Mouse (Mus musculus): ENCODE results near the gene Hmg20a.

DNA sequence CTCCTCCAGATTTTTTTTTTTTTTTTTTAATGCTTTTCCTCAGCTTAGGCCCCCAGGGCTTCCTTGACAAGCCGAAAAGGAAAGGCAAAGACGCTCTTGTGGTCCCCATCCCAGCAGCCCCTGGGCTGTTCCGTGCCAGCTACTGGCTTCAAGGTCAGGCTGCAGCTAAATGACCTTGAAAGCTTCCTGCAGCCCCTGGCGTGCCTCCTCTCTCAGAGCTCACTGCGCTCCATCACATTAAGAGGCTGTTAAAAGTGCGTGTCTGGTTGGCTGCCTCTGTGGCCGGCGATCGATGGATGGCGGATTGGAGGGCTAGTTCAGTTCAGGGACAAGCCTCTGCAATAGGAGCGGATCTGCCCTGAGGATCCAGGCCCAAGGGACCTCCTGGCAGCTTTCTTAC, 117.0 kb downstream of the Hmg20a start:
- TF ChIP-seq CTCF (IDR thresholded peaks at IDR 0.05; ENCODE audit: low read depth) = no peak
- TF ChIP-seq EP300 (IDR thresholded peaks at IDR 0.05; ENCODE audit: low read depth) = no peak

All from liver, embryonic 14.5 days (tissue).